Mouse (Mus musculus) CH12.LX (cell line): ENCODE measurements around the gene Hist1h2bc.

ENCODE experiments used
- BHLHE40 ChIP-seq: IDR thresholded peaks from 2 replicates; pipeline ENCODE4 v1.6.1; 2011; ENCODE audit warnings: mild to moderate bottlenecking, low read depth, low read length, improper control_type of control experiment
- CTCF ChIP-seq, 2 experiments: IDR thresholded peaks in 1 of 2; conservative IDR thresholded peaks in 1 of 2; 2 replicates each; pipeline ENCODE4 v1.5.1; 2011 to 2012; ENCODE audit warnings: low read depth in 2 of 2, low read length in 2 of 2, improper control_type of control experiment in 1 of 2, inconsistent platforms in 1 of 2, mild to moderate bottlenecking in 1 of 2, moderate library complexity in 1 of 2
- MEF2A ChIP-seq: IDR thresholded peaks from 2 replicates; pipeline ENCODE4 v1.6.1; 2014; ENCODE audit warnings: low read depth, mild to moderate bottlenecking, inconsistent platforms, low read length, improper control_type of control experiment, borderline replicate concordance
- POLR2A ChIP-seq: IDR thresholded peaks from 2 replicates; pipeline ENCODE4 v1.6.1; 2011; ENCODE audit warnings: low read depth, mild to moderate bottlenecking, improper control_type of control experiment, low read length
- SMC3 ChIP-seq: IDR thresholded peaks from 2 replicates; pipeline ENCODE4 v1.6.1; 2011; ENCODE audit warnings: low read depth, low read length, improper control_type of control experiment
- ZNF384 ChIP-seq: IDR thresholded peaks from 2 replicates; pipeline ENCODE4 v1.6.1; 2012; ENCODE audit warnings: low read depth, low read length, improper control_type of control experiment, inconsistent platforms

- TF ChIP-seq CTCF (conservative IDR thresholded peaks at IDR 0.05 in 1 of 2, IDR thresholded peaks at IDR 0.05 in 1 of 2; ENCODE audit: low read depth in 2 of 2, low read length in 2 of 2), result no peak
- TF ChIP-seq MEF2A, result no peak
- no peak; the same call in 1 of the 2 replicates for TF ChIP-seq POLR2A
- TF ChIP-seq SMC3, result no peak
- no peak for TF ChIP-seq ZNF384
- no peak for TF ChIP-seq BHLHE40
Observed at GRCm38 (mm10) chr13:23740256-23740840, 56.3 kb downstream of the Hist1h2bc start.
